Comparison of ENCODE assay signal across 9 mouse cellular contexts in genomic region chr2:180148551-180148950, GRCm38 (mm10).
"Had no signal": no experiment of that assay in that cellular context is flagged by ENCODE, and none has a peak within 500 bp of the region (broad histone marks: within the 10 kb centered on the region; RNA-seq: fewer than 3 reads in every experiment).

No protein-coding gene starts in this region.

- DNase-seq: kidney, adult 9 months; kidney, postnatal 14 days; kidney, postnatal 4 days; liver; lung, adult 18-20 months; lung, postnatal 10 days; lung, postnatal 36 days; right cerebral cortex, postnatal 25 days; thymus, postnatal 25 days had no signal
